Mouse (Mus musculus): Measurements from ENCODE around the gene Cgnl1. TPM values are rescaled to one million over a fixed set of nuclear protein-coding genes. Genes with fewer than 3 reads are reported as not detected.
A peak's percentile ranks its signal among the peaks of the same experiment; 100 is the strongest.

The Cgnl1 gene
- total RNA-seq, 2 experiments from 2014 or later = 11.4 to 11.5 TPM

DNA sequence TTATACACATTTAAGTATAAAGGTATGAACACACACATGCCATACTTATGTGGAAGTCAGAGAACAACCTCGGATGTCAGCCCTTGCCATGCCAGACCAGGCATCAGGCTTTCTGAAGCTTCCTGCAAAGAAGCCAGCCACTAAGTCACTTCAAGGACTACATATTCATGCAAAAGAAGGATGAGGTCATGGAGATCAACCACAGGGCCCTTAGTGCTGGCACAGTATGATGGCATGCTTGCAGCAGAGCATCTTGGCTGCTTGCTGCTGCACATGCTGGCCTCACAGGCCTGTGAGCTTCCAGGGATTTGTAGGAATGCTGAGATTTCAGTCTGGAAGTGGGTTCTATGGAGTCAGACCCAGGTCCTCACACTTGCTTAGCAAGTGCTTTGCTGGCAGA is 188.6 kb downstream of the Cgnl1 start:
- Histone ChIP-seq H3K4me3 (no peak overlapping the region), H3K27ac (no peak overlapping the region)
- intact Hi-C loops (cut with DNase I) = no loop called here
- no peak for TF ChIP-seq CTCF (IDR thresholded peaks at IDR 0.05)
- no peak for DNase-seq (ENCODE audit: extremely low spot score in 1 of 2, low spot score in 2 of 2)

DNA sequence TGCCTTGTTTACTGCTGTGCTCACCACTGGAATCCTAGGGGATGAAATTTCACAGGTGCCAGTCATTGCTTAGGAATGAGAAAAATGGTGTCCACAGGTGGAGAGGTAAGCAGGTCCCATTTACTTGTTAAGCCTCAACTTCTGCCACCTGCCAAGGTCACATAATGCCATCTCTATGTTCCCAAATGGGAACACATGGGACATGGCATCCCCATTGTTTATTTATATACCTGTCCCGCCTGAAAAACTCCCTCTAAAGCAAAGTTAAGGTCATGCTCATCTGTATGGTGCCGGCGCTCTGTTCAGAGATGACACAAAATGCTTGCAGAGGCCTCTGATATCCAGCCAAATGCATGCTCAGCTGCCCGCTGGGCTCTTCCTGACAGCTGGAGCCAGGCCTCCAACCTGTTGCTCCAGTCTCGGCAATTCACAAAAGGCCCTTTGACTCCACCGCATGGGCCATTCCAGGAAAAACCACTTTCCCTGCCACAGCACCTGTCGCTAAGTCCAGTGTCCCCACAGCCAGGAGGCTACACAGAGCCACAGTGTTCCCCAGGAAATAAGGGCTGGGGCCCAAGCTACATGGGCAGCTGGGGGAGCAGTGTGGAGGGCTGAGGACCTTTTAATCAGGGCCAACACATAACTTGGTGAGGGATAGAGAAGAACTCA is 192.4 kb downstream of the Cgnl1 start:
- intact Hi-C loops (cut with DNase I) = no loop called here
- TF ChIP-seq CTCF (IDR thresholded peaks at IDR 0.05) = no peak
- DNase-seq (ENCODE audit: extremely low spot score in 1 of 2, low spot score in 2 of 2) = peak in 1 of 2 experiments; percentile 11
- no peak overlapping the region for H3K4me3 ChIP-seq
- H3K27ac ChIP-seq = no peak overlapping the region

Other genes with a start within 250 kb of the Cgnl1 start
- 1 to 10 TPM; 1.8 to 1.9 TPM for gene Myzap, start 179.2 kb downstream of the Cgnl1 start, total RNA-seq (2021)

Measured in left cerebral cortex, adult 2 months (tissue).